Mouse (Mus musculus): Measurements from ENCODE around the gene Tmem151b.

DNA sequence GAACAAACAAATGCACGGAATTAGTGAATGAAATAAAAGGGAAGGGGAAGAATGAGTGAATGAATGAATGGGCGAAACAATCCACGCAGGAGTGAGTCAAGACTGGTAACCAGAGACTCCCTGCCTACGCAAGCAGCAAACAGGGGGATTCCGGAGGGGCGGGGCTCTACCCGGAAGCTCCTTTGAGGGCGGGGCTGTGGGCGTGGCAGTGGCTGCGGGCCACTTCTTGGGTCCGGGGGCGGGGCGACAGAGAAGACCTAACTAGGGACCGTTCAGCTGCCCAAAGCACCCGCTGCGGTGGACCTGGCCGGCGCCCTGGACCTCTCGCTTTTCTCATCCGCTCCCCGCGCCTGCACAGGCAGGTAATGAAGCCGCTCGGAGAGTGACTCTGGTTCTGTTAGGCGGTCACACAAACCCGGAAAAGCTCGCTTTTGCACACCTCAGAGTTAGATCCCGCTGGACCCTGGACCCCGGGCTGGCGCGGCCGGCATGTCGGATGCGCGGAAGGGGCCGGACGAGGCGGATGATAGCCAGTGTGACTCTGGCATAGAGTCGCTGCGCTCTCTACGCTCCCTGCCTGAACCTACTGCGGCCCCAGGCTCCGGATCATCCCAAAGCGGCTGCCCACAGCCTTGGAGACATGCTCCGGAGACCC lies 6.1 kb upstream of the Tmem151b start, which contains the start of gene Nfkbie:
- TF ChIP-seq MAFK (IDR thresholded peaks at IDR 0.05; ENCODE audit: insufficient read depth, low read depth, low read length) (no peak), ZC3H11A (IDR thresholded peaks at IDR 0.05; ENCODE audit: borderline replicate concordance, low read depth, low read length) (no peak), ZNF384 (IDR thresholded peaks at IDR 0.05; ENCODE audit: low read depth, low read length) (no peak), CHD2 (IDR thresholded peaks at IDR 0.05; ENCODE audit: low read depth, low read length) (no peak)

All from ES-E14 (cell line).